Mouse (Mus musculus): Measurements from ENCODE around the gene Foxo3. TPM values are rescaled to one million over a fixed set of nuclear protein-coding genes. Genes with fewer than 3 reads are reported as not detected.
A peak's percentile ranks its signal among the peaks of the same experiment; 100 is the strongest.

Foxo3 gene
- polyA plus RNA-seq, 1 experiment from 2014 or later: 9.0 TPM

- peaks cover 22% of the 10 kb centered on the region for H3K4me1 ChIP-seq (ENCODE audit: insufficient read depth)
- H3K9ac ChIP-seq: no peak overlapping the region; the same call in 1 of the 2 replicates
- peak overlapping the region; percentile 35 for H3K4me2 ChIP-seq
- H3K36me3 ChIP-seq (ENCODE audit: insufficient read depth): peaks cover 40% of the 10 kb centered on the region
- no peak for TF ChIP-seq CTCF (IDR thresholded peaks at IDR 0.05; ENCODE audit: low read depth)
- H3K27me3 ChIP-seq (ENCODE audit: insufficient read depth, low read length): no peaks in the 10 kb centered on the region
- no peak overlapping the region for H3K4me3 ChIP-seq (ENCODE audit: low read depth, low read length)
- DNase-seq: no peak
- H3K9me3 ChIP-seq (ENCODE audit: low read depth, low read length): no peaks in the 10 kb centered on the region
- no peak overlapping the region for H3K27ac ChIP-seq (ENCODE audit: low read depth)
- 58% methylated on average over 11 of the region's 11 CpGs for WGBS
- ATAC-seq (ENCODE audit: insufficient read depth): no peak
These were observed 4.9 kb downstream of the Foxo3 start for GRCm38 (mm10) chr10:42271454-42272230.

- peak overlapping the region; percentile 36 for H3K4me2 ChIP-seq
- H3K9ac ChIP-seq: no peak overlapping the region
- H3K27ac ChIP-seq (ENCODE audit: low read depth): no peak overlapping the region
- TF ChIP-seq CTCF (IDR thresholded peaks at IDR 0.05; ENCODE audit: low read depth): no peak
- 40% methylated on average over 10 of the region's 10 CpGs for WGBS
- ATAC-seq (ENCODE audit: insufficient read depth) (no peak), DNase-seq (peak; percentile 63)
- peaks cover 52% of the 10 kb centered on the region for H3K36me3 ChIP-seq (ENCODE audit: insufficient read depth)
- H3K9me3 ChIP-seq (ENCODE audit: low read depth, low read length): no peaks in the 10 kb centered on the region
- H3K4me1 ChIP-seq (ENCODE audit: insufficient read depth): peaks cover 22% of the 10 kb centered on the region
- no peaks in the 10 kb centered on the region for H3K27me3 ChIP-seq (ENCODE audit: insufficient read depth, low read length)
- no peak overlapping the region for H3K4me3 ChIP-seq (ENCODE audit: low read depth, low read length)
These were observed 6.1 kb downstream of the Foxo3 start for GRCm38 (mm10) chr10:42270277-42271083.

- H3K36me3 ChIP-seq (ENCODE audit: insufficient read depth): peaks cover 56% of the 10 kb centered on the region
- H3K9me3 ChIP-seq (ENCODE audit: low read depth, low read length): no peaks in the 10 kb centered on the region
- H3K4me1 ChIP-seq (ENCODE audit: insufficient read depth): peaks cover 17% of the 10 kb centered on the region
- H3K4me3 ChIP-seq (ENCODE audit: low read depth, low read length): no peak overlapping the region
- DNase-seq: peak; percentile 61
- peak; percentile 50 for ATAC-seq (ENCODE audit: insufficient read depth)
- no peak overlapping the region for H3K27ac ChIP-seq (ENCODE audit: low read depth)
- H3K4me2 ChIP-seq: peak overlapping the region; percentile 29; the same call in 1 of the 2 replicates
- WGBS: 43% methylated on average over 15 of the region's 15 CpGs
- no peak overlapping the region for H3K9ac ChIP-seq
- no peaks in the 10 kb centered on the region for H3K27me3 ChIP-seq (ENCODE audit: insufficient read depth, low read length)
- TF ChIP-seq CTCF (IDR thresholded peaks at IDR 0.05; ENCODE audit: low read depth): no peak
These were observed 7.1 kb downstream of the Foxo3 start for GRCm38 (mm10) chr10:42269281-42270025.

DNA sequence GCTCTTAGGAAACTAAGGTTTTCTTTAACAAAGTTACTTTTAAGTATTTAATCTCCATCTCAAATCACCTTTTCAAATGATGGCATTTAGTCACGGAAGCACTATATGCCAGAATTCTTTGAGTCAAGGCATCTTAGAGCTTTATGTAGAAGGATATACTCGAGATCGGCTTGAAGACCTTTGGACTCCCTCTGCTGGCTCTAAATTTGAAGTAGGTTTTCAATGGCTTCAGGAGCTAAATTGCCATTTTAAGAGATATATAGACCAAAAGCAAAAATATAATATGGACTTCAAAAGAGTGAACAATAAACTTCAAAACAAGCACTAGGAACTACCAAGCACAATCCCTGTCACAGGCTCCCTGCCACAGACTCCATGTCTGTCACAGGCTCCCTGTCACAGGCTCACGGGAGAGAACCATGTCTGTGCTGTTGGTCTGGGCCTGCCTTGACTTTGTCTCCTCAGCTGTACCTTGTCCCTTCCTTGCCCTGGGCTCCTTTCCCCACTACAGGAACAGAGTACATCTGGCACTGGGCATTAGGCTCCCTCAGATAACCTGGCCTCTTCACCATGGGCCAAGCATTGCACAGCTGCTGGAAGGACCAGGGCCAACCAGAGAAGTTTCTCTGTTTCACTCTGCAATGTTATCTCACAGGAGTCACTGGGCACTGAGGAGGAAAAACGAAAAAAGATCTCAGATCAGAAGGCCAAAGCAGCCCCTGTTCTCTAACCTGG, 8.6 kb downstream of the Foxo3 start:
- peaks cover 52% of the 10 kb centered on the region for H3K36me3 ChIP-seq (ENCODE audit: insufficient read depth)
- no peaks in the 10 kb centered on the region for H3K9me3 ChIP-seq (ENCODE audit: low read depth, low read length)
- H3K9ac ChIP-seq: no peak overlapping the region
- ATAC-seq (ENCODE audit: insufficient read depth) (no peak), DNase-seq (peak; percentile 49)
- peaks cover 11% of the 10 kb centered on the region; the same call in 1 of the 2 replicates for H3K4me1 ChIP-seq (ENCODE audit: insufficient read depth)
- peak; percentile 28 for TF ChIP-seq CTCF (IDR thresholded peaks at IDR 0.05; ENCODE audit: low read depth)
- no peak overlapping the region for H3K27ac ChIP-seq (ENCODE audit: low read depth)
- WGBS: 71% methylated on average over 5 of the region's 5 CpGs
- H3K27me3 ChIP-seq (ENCODE audit: insufficient read depth, low read length): no peaks in the 10 kb centered on the region
- no peak overlapping the region for H3K4me3 ChIP-seq (ENCODE audit: low read depth, low read length)
- no peak overlapping the region for H3K4me2 ChIP-seq

- Histone ChIP-seq H3K4me3 (ENCODE audit: low read depth, low read length) (no peak overlapping the region), H3K27me3 (ENCODE audit: insufficient read depth, low read length) (no peaks in the 10 kb centered on the region), H3K27ac (ENCODE audit: low read depth) (no peak overlapping the region), H3K9me3 (ENCODE audit: low read depth, low read length) (no peaks in the 10 kb centered on the region), H3K4me2 (no peak overlapping the region), H3K36me3 (ENCODE audit: insufficient read depth) (peaks cover 42% of the 10 kb centered on the region), H3K9ac (no peak overlapping the region), H3K4me1 (ENCODE audit: insufficient read depth) (0 out of 2 replicates have a peak, but pooled peaks cover 4% of the 10 kb centered on the region)
- no peak for ATAC-seq (ENCODE audit: insufficient read depth)
- 84% methylated on average over 11 of the region's 11 CpGs for WGBS
- no peak for TF ChIP-seq CTCF (IDR thresholded peaks at IDR 0.05; ENCODE audit: low read depth)
- no peak for DNase-seq
These were observed 11.4 kb downstream of the Foxo3 start for GRCm38 (mm10) chr10:42265021-42265689.

DNA sequence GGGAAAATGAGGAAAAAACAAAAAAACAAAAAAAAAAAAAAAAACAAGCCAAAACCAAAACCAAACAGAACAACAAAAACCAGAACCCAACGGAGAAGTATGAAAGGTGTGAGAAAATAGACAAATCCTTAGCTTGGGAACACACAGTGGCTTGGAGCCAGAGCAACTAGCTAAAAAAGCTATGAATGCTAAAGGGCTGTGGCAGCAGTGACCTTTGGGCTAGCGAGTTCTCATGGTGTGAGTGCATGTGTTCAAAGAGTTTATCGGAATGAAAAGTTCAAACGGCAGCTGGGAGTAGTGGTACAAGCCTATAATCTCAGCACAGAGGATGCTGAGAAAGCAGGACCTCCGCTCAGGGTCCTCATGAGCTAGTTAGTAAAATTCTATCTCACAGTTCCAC, 12.4 kb downstream of the Foxo3 start:
- TF ChIP-seq CTCF (IDR thresholded peaks at IDR 0.05; ENCODE audit: low read depth): no peak
- WGBS: 70% methylated on average over 5 of the region's 5 CpGs

More for the DNA sequence above, 12.4 kb downstream of the Foxo3 start:
- Histone ChIP-seq H3K9ac (no peak overlapping the region), H3K9me3 (ENCODE audit: low read depth, low read length) (no peaks in the 10 kb centered on the region), H3K4me3 (ENCODE audit: low read depth, low read length) (no peak overlapping the region), H3K27me3 (ENCODE audit: insufficient read depth, low read length) (no peaks in the 10 kb centered on the region), H3K36me3 (ENCODE audit: insufficient read depth) (peaks cover 42% of the 10 kb centered on the region), H3K27ac (ENCODE audit: low read depth) (no peak overlapping the region), H3K4me2 (no peak overlapping the region), H3K4me1 (ENCODE audit: insufficient read depth) (0 out of 2 replicates have a peak, but pooled peaks cover 4% of the 10 kb centered on the region)
- DNase-seq: no peak
- no peak for ATAC-seq (ENCODE audit: insufficient read depth)

Data from lung, embryonic 14.5 days (tissue).